Mouse (Mus musculus): ENCODE data around the gene Lamtor4. TPM values are rescaled to one million over a fixed set of nuclear protein-coding genes. Genes with fewer than 3 reads are reported as not detected.

Gene Lamtor4
- polyA plus RNA-seq, 1 experiment from 2014 or later: 111 TPM

DNA sequence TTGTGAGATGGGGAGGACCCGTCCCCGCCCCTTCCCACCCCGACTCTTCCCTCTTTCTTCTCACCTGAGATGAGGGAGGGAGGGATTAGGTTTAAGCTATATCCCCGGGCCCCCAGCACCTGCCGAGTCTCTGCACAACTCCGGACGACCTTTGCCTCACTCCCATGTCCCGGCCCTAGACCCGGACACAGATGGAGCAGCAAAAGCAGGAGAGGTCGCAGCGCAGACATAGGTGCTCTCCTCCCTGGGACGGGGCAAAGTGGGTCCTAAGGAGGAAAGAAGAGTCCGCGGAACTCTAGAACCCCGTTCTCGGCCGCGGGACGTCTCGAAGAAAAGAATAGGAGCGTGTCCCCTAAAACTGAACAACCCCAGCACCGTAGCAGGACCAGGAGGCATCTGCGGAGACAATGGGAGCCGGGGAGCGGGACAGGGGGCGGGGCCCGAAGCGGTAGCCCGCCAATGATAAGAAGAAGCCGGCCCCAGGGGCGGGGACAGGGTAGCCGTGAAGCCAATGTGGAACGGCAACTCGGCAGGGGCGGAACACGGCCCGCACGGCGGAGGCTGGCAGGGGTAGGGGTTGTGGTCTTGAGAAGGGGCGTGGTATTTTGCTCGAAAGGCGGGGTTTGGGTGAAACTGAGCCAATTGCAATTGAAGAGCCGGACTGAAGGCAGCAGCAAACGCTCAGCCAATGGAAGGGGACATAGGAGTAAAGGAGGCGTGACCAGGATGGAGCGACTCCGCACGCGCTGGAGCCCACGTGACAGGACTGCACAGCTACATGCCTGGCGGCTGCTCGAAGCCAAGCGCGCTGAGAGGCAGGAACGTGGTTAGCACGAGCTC, 24.5 kb downstream of the Lamtor4 start, which contains the start of the genes Gm43720, Gpc2 and Stag3:
Gm43720 (minus strand) TSS at position 374 of the 840 bp plus-strand sequence.
Gpc2 (minus strand) TSS at position 421 of the 840 bp plus-strand sequence.
Stag3 (plus strand) TSS at position 656 of the 840 bp plus-strand sequence.
- H3K27ac ChIP-seq (replicated peaks): peak within 1 kb of the TSS; percentile 79
- H3K9me3 ChIP-seq: no peaks in the 10 kb centered on the region
- peak within 1 kb of the TSS; percentile 72 for H3K9ac ChIP-seq
- H3K4me2 ChIP-seq: peak within 1 kb of the TSS; percentile 79
- peak within 1 kb of the TSS; percentile 68 for H3K4me3 ChIP-seq
- H3K36me3 ChIP-seq: peaks cover 10% of the 10 kb centered on the region
- peak; percentile 99 for ATAC-seq (ENCODE audit: low FRiP score, low read depth)
- H3K4me1 ChIP-seq (replicated peaks): peaks cover 49% of the 10 kb centered on the region
- H3K27me3 ChIP-seq: no peaks in the 10 kb centered on the region
- under 1% methylated on average over 56 of the region's 56 CpGs for WGBS

DNA sequence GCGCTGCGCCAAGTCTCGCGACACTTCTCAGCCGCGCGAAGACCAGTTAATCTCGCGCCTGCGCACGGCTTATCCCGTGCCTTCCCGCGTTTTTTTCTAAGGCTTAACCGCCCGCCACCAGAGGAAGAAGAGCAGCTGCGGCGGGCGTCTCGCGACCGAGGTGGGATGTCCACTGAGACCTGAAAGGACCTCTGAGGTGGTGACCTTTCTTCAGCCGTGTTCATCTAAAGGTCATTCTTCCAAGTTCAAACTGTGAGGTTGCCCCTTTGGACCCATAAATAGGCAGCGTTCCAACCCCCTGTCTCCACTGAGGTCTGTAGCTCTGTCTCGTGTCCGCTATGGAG, 25.1 kb downstream of the Lamtor4 start:
- H3K27me3 ChIP-seq: no peaks in the 10 kb centered on the region
- no peak for ATAC-seq (ENCODE audit: low FRiP score, low read depth)

DNA sequence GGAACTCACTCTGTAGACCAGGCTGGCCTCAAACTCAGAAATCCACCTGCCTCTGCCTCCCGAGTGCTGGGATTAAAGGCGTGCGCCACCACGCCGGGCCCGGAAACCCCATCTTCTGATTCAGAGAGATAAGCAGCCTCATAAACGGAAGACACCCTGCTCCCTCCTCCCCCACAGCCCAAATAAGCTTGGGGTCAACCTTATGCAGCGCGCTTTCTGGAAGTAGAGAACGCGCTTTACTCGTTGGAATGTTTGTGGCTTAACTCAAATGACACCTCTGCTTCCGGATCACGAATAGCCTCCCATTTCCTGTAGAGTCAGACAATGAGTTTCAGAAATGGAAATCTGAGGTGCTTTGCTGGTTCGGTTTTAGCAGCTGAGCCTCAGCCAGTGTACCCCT, 25.5 kb downstream of the Lamtor4 start:
- H3K27ac ChIP-seq (replicated peaks): no peak overlapping the region
- peaks cover 39% of the 10 kb centered on the region for H3K4me1 ChIP-seq (replicated peaks)
- 93% methylated on average over 15 of the region's 15 CpGs for WGBS
- H3K27me3 ChIP-seq: no peaks in the 10 kb centered on the region
- peak overlapping the region; percentile 79 for H3K4me2 ChIP-seq
- no peak for ATAC-seq (ENCODE audit: low FRiP score, low read depth)
- H3K9ac ChIP-seq: no peak overlapping the region
- no peaks in the 10 kb centered on the region for H3K9me3 ChIP-seq
- H3K4me3 ChIP-seq: peak overlapping the region; percentile 68; the same call in 1 of the 2 replicates
- H3K36me3 ChIP-seq: peaks cover 10% of the 10 kb centered on the region

More for the DNA sequence above, 25.1 kb downstream of the Lamtor4 start:
- Histone ChIP-seq H3K4me2 (peak overlapping the region; percentile 79), H3K9me3 (no peaks in the 10 kb centered on the region), H3K36me3 (peaks cover 10% of the 10 kb centered on the region), H3K4me3 (peak overlapping the region; percentile 68), H3K27ac (replicated peaks) (peak overlapping the region; percentile 28), H3K9ac (no peak overlapping the region), H3K4me1 (replicated peaks) (peaks cover 43% of the 10 kb centered on the region)
- 27% methylated on average over 26 of the region's 26 CpGs for WGBS

DNA sequence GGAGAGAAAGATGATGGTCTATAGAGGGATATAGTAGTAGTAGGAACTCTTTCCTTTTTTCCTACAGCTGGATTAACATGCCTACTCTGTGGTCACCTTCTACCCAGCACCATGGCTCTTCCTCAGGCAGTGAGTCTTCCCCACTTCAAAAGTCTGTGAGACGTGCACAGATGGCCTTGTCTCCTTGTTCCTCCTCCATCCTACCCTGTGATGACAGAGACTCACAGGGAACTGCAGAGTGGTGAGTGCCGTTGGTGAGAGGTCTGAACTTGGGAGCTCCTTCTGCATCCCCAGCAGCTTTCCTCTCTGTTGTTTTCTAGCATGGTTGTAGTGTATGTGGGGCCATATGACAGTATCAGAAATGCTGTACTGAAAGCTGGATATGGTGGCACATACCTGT, 26.5 kb downstream of the Lamtor4 start:
- Histone ChIP-seq H3K27me3 (no peaks in the 10 kb centered on the region), H3K4me2 (no peak overlapping the region), H3K9ac (no peak overlapping the region), H3K4me1 (replicated peaks) (peaks cover 29% of the 10 kb centered on the region), H3K36me3 (peaks cover 9% of the 10 kb centered on the region), H3K4me3 (no peak overlapping the region), H3K9me3 (no peaks in the 10 kb centered on the region), H3K27ac (replicated peaks) (no peak overlapping the region)
- WGBS: 75% methylated on average over 2 of the region's 2 CpGs
- ATAC-seq (ENCODE audit: low FRiP score, low read depth): no peak

GRCm38 (mm10) chr5:138283540-138283939, 28.3 kb downstream of the Lamtor4 start:
- no peak for ATAC-seq (ENCODE audit: low FRiP score, low read depth)

GRCm38 (mm10) chr5:138287861-138288260, 32.6 kb downstream of the Lamtor4 start:
- ATAC-seq (ENCODE audit: low FRiP score, low read depth): no peak
- 77% methylated on average over 3 of the region's 3 CpGs for WGBS
- no peak overlapping the region for H3K27ac ChIP-seq (replicated peaks)

More at GRCm38 (mm10) chr5:138283540-138283939, 28.3 kb downstream of the Lamtor4 start:
- WGBS: 58% methylated on average over 1 of the region's 1 CpGs
- Histone ChIP-seq H3K9me3 (no peaks in the 10 kb centered on the region), H3K9ac (no peak overlapping the region), H3K4me1 (replicated peaks) (peaks cover 11% of the 10 kb centered on the region), H3K4me2 (no peak overlapping the region), H3K27ac (replicated peaks) (no peak overlapping the region), H3K4me3 (no peak overlapping the region), H3K27me3 (no peaks in the 10 kb centered on the region), H3K36me3 (no peaks in the 10 kb centered on the region)

GRCm38 (mm10) chr5:138291638-138292037, 36.4 kb downstream of the Lamtor4 start:
- 81% methylated on average over 1 of the region's 1 CpGs for WGBS
- Histone ChIP-seq H3K9me3 (no peaks in the 10 kb centered on the region), H3K4me3 (no peak overlapping the region), H3K27ac (replicated peaks) (no peak overlapping the region), H3K36me3 (peaks cover 3% of the 10 kb centered on the region; the same call in 1 of the 2 replicates), H3K9ac (no peak overlapping the region), H3K27me3 (no peaks in the 10 kb centered on the region), H3K4me2 (no peak overlapping the region), H3K4me1 (replicated peaks) (no peaks in the 10 kb centered on the region)
- no peak for ATAC-seq (ENCODE audit: low FRiP score, low read depth)

More at GRCm38 (mm10) chr5:138287861-138288260, 32.6 kb downstream of the Lamtor4 start:
- no peaks in the 10 kb centered on the region for H3K27me3 ChIP-seq
- H3K4me2 ChIP-seq: no peak overlapping the region
- no peaks in the 10 kb centered on the region for H3K4me1 ChIP-seq (replicated peaks)
- H3K9ac ChIP-seq: no peak overlapping the region
- peaks cover 3% of the 10 kb centered on the region; the same call in 1 of the 2 replicates for H3K36me3 ChIP-seq
- H3K4me3 ChIP-seq: no peak overlapping the region
- no peaks in the 10 kb centered on the region for H3K9me3 ChIP-seq

DNA sequence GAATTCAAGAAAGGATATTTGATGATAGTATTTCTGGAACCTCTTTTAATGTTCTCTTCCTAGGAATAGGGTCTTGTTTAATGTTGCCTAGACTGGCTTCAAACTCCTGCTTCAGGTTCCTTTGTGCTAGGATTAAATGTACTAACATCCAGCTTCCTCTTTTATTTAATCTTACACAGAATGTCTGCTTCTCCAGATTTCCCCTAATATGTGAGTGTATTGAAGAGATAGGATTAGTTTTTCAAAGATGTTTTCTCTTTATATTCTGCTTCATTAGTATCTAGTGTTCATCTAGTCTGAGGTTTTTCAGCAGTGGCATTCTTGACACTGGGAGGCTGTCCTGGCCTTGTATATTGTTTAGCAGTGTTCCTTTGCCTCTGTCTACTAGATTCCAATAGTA, 38.9 kb downstream of the Lamtor4 start:
- Histone ChIP-seq H3K27me3 (no peaks in the 10 kb centered on the region), H3K36me3 (peaks cover 8% of the 10 kb centered on the region; the same call in 1 of the 2 replicates), H3K27ac (replicated peaks) (no peak overlapping the region), H3K4me3 (no peak overlapping the region), H3K9me3 (no peaks in the 10 kb centered on the region), H3K4me1 (replicated peaks) (no peaks in the 10 kb centered on the region), H3K9ac (no peak overlapping the region), H3K4me2 (no peak overlapping the region)
- no peak for ATAC-seq (ENCODE audit: low FRiP score, low read depth)

DNA sequence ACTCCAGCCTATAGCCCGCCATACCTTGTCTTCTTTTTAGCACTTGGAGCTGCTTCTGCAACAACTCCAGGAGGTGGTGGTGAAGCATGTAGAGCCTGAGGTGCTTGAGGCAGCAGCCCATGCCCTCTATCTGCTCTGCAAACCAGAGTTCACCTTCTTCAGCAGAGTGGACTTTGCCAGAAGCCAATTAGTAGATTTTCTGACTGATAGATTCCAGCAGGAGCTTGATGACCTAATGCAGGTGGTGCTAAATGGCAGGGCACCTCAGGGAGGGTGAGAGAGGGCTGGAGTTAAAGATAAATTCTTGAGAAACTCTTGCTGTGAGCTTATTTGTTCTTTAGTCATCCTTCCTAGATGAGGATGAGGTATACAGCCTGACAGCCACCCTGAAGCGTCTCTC, 44.3 kb downstream of the Lamtor4 start:
- WGBS: 86% methylated on average over 2 of the region's 2 CpGs
- ATAC-seq (ENCODE audit: low FRiP score, low read depth): no peak
- H3K9ac ChIP-seq: no peak overlapping the region
- H3K4me1 ChIP-seq (replicated peaks): no peaks in the 10 kb centered on the region
- H3K9me3 ChIP-seq: no peaks in the 10 kb centered on the region
- no peak overlapping the region for H3K4me3 ChIP-seq
- no peak overlapping the region for H3K4me2 ChIP-seq
- H3K27ac ChIP-seq (replicated peaks): no peak overlapping the region
- H3K27me3 ChIP-seq: no peaks in the 10 kb centered on the region
- H3K36me3 ChIP-seq: peaks cover 17% of the 10 kb centered on the region; the same call in 1 of the 2 replicates

Other genes starting within 250 kb of the Lamtor4 start
- gene Smok3a, start 234.2 kb upstream of the Lamtor4 start, polyA plus RNA-seq (2015; fragmentation: Nextera tagmentation; extraction: Ambion mirVana): not detected in 2 replicates
- not detected in 2 replicates for gene Smok3b, start 234.1 kb upstream of the Lamtor4 start, polyA plus RNA-seq (2015; fragmentation: Nextera tagmentation; extraction: Ambion mirVana)
- gene Smok3c, start 202.3 kb upstream of the Lamtor4 start, polyA plus RNA-seq (2015; fragmentation: Nextera tagmentation; extraction: Ambion mirVana): not detected in 2 replicates
- 20.8 and 22.1 TPM in 2 replicates for gene Zkscan1, start 170.4 kb upstream of the Lamtor4 start, polyA plus RNA-seq (2015; fragmentation: Nextera tagmentation; extraction: Ambion mirVana)
- gene Zscan21, start 138.6 kb upstream of the Lamtor4 start, polyA plus RNA-seq (2015; fragmentation: Nextera tagmentation; extraction: Ambion mirVana): 81.4 and 82.6 TPM in 2 replicates
- gene Zfp113, start 99.7 kb upstream of the Lamtor4 start, polyA plus RNA-seq (2015; fragmentation: Nextera tagmentation; extraction: Ambion mirVana): 26.5 and 31.3 TPM in 2 replicates
- 313 and 320 TPM in 2 replicates for gene Cops6, start 94.4 kb upstream of the Lamtor4 start, polyA plus RNA-seq (2015; fragmentation: Nextera tagmentation; extraction: Ambion mirVana)
- 24.7 and 26.2 TPM in 2 replicates for gene Ap4m1, start 83.5 kb upstream of the Lamtor4 start, polyA plus RNA-seq (2015; fragmentation: Nextera tagmentation; extraction: Ambion mirVana)
- gene Mcm7, start 83.1 kb upstream of the Lamtor4 start, polyA plus RNA-seq (2015; fragmentation: Nextera tagmentation; extraction: Ambion mirVana): 85.4 and 94.5 TPM in 2 replicates
- 75.5 and 77.7 TPM in 2 replicates for gene Taf6, start 68.0 kb upstream of the Lamtor4 start, polyA plus RNA-seq (2015; fragmentation: Nextera tagmentation; extraction: Ambion mirVana)
- gene Cnpy4, start 68.0 kb upstream of the Lamtor4 start, polyA plus RNA-seq (2015; fragmentation: Nextera tagmentation; extraction: Ambion mirVana): 26.5 and 29.6 TPM in 2 replicates
- gene Mblac1, start 61.2 kb upstream of the Lamtor4 start, polyA plus RNA-seq (2015; fragmentation: Nextera tagmentation; extraction: Ambion mirVana): 12.4 and 14.7 TPM in 2 replicates
- not detected in 2 replicates for gene Nxpe5, start 29.6 kb upstream of the Lamtor4 start, polyA plus RNA-seq (2015; fragmentation: Nextera tagmentation; extraction: Ambion mirVana)
- 17.1 and 21.1 TPM in 2 replicates for gene BC037034, start 8.6 kb downstream of the Lamtor4 start, polyA plus RNA-seq (2015; fragmentation: Nextera tagmentation; extraction: Ambion mirVana)
- gene Gal3st4, start 17.4 kb downstream of the Lamtor4 start, polyA plus RNA-seq (2015; fragmentation: Nextera tagmentation; extraction: Ambion mirVana): 2.2 and 2.6 TPM in 2 replicates
- 0.17 and 0.19 TPM in 2 replicates for gene Gm43720, start 24.5 kb downstream of the Lamtor4 start, polyA plus RNA-seq (2015; fragmentation: Nextera tagmentation; extraction: Ambion mirVana)
- gene Gpc2, start 24.5 kb downstream of the Lamtor4 start, polyA plus RNA-seq (2015; fragmentation: Nextera tagmentation; extraction: Ambion mirVana): 147 and 149 TPM in 2 replicates
- gene Stag3, start 24.8 kb downstream of the Lamtor4 start, polyA plus RNA-seq (2015; fragmentation: Nextera tagmentation; extraction: Ambion mirVana): 9.2 and 9.8 TPM in 2 replicates
- gene Pvrig, start 86.5 kb downstream of the Lamtor4 start, polyA plus RNA-seq (2015; fragmentation: Nextera tagmentation; extraction: Ambion mirVana): 0.14 TPM in 1 of 2 replicates, not detected in the other
- 57.8 and 60.4 TPM in 2 replicates for gene Zfp157, start 186.0 kb downstream of the Lamtor4 start, polyA plus RNA-seq (2015; fragmentation: Nextera tagmentation; extraction: Ambion mirVana)

Measured in hindbrain, embryonic 15.5 days (tissue).